Mouse (Mus musculus) erythroblast, embryonic 14.5 days (primary cell): ENCODE results near the gene Gm20489.

ENCODE experiments used
- GATA1 ChIP-seq: IDR thresholded peaks from 2 replicates; pipeline ENCODE4 v1.6.1; 2012; ENCODE audit warnings: low read length, inconsistent platforms, mixed read lengths
- TAL1 ChIP-seq: IDR thresholded peaks from 3 replicates; pipeline ENCODE4 v1.6.1; 2012; ENCODE audit warnings: low read length, inconsistent platforms, mixed read lengths

DNA sequence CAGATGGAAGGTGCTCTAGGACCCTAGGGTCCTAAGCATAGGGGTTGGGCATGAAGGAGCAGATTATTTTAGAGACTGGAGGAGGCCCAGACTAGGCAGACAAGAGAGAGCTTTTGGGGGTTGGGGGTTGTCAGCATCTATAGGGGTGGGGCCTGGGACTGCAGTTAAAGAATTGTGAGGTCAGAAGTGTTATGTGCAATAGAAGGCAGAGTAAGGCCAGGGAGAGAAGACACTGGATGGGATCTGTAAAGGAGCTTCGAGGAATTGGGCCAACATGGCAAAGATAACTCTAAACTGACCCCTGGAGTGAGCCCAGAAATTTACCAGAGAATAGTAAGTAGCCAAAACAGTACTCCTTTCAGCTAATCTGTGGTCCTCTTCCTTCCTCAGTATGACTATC lies 4.9 kb downstream of the Gm20489 start, which contains the start of gene Gm614:
- TF ChIP-seq TAL1: no peak
- TF ChIP-seq GATA1: no peak
